Mouse (Mus musculus) heart, embryonic 13.5 days (tissue): ENCODE results near the gene Gm20683. TPM values are rescaled to one million over a fixed set of nuclear protein-coding genes. Genes with fewer than 3 reads are reported as not detected.

ENCODE experiments used
- ATAC-seq: fragments of 200-750 bp; cut with Nextera tagmentation; 2 replicates; pipeline ENCODE4 v1.8.0; 2017; ENCODE audit warnings: moderate TSS enrichment; ENCODE audit not compliant: insufficient number of reproducible peaks, low FRiP score, low TSS enrichment; ENCODE audit errors: extremely low read depth
- H3K27ac ChIP-seq: fragments of 300-500 bp; sonication (generic); replicated peaks from 2 replicates; pipeline ENCODE4 v1.5.1; 2015; ENCODE audit warnings: moderate library complexity, mild to moderate bottlenecking, inconsistent platforms
- H3K27me3 ChIP-seq: fragments of 300-500 bp; sonication (generic); replicated peaks from 2 replicates; pipeline ENCODE4 v1.6.1; 2015; ENCODE audit warnings: mild to moderate bottlenecking, inconsistent platforms
- H3K36me3 ChIP-seq: fragments of 300-500 bp; sonication (generic); 2 replicates; pipeline ENCODE4 v1.6.1; 2015; ENCODE audit warnings: mild to moderate bottlenecking, inconsistent platforms
- H3K4me1 ChIP-seq: fragments of 300-500 bp; sonication (generic); 2 replicates; pipeline ENCODE4 v1.6.1; 2015; ENCODE audit warnings: inconsistent platforms
- H3K4me2 ChIP-seq: fragments of 300-500 bp; sonication (generic); 2 replicates; pipeline ENCODE4 v1.6.1; 2015; ENCODE audit warnings: inconsistent platforms, mild to moderate bottlenecking, moderate library complexity
- H3K4me3 ChIP-seq: fragments of 300-500 bp; sonication (generic); 2 replicates; pipeline ENCODE4 v1.5.1; 2015; ENCODE audit warnings: moderate library complexity, mild to moderate bottlenecking, inconsistent platforms
- H3K9ac ChIP-seq: fragments of 300-500 bp; sonication (generic); 2 replicates; pipeline ENCODE4 v1.6.1; 2015; ENCODE audit warnings: inconsistent platforms, mild to moderate bottlenecking, moderate library complexity
- H3K9me3 ChIP-seq: fragments of 300-500 bp; sonication (generic); 2 replicates; pipeline ENCODE4 v1.6.1; 2016; ENCODE audit warnings: inconsistent platforms
- whole genome bisulfite sequencing: fragments of 180-500 bp; shearing (Covaris S2); methylation state at CpG from one replicate; pipeline ENCODE4 v1.1.7; 2015; ENCODE audit warnings: mixed read lengths; 5-methylcytosine and 5-hydroxymethylcytosine counted together
- polyA plus RNA-seq: library from polyadenylated mRNA; unstranded; fragments of >200 nt; fragmentation: Nextera tagmentation; extraction: Ambion mirVana; gene quantifications from 2 replicates; pipeline ENCODE4 v1.2.1, GENCODE M21; 2015

Gm20683 gene
- polyA plus RNA-seq: 2.3 and 2.4 TPM in 2 replicates

DNA sequence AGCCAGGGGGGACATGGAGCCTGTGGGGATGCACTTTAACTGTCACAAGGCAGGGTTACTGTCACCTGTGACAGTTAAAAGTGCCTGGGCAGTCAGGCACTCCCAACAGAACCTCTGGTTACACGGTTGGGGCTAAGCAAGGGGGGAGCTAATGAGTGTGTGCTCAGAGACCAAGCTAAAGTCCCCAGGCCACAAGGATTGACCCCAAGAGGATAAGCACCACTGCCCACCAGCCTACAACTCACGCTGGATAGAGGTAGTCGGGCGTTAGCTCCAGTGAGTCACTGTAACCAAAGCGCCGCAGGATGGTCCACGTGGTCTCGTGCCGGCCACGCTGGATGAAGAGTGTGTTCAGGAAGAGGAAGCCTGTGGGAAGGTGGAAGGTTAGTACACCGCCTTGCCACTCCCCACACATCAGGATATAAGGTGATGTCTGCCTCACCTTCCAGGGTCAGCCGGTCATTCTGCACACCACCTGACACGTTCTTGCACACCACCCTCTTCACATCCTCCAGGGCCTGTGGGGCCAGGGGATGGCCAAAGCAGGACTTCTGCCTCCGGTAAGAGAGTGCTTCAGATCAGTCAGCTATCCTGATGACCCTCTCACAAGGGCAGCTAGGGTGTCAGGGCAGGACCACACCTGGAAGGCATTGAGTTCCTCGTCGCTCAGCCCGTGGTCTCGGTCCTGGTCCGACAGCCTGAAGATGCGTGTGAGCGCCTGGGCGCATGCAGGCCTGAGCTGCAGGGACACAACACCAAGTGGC, at the start of gene Gm20683:
Gene Gm20683 (minus strand): TSS at position 647 of the 764 bp plus-strand sequence.
- H3K27me3 ChIP-seq: no peaks in the 10 kb centered on the region
- H3K9me3 ChIP-seq: no peaks in the 10 kb centered on the region
- peaks cover 41% of the 10 kb centered on the region for H3K4me1 ChIP-seq
- H3K9ac ChIP-seq: no peak within 1 kb of the TSS
- no peak for ATAC-seq
- H3K27ac ChIP-seq: no peak within 1 kb of the TSS
- peaks cover 63% of the 10 kb centered on the region for H3K36me3 ChIP-seq
- H3K4me3 ChIP-seq: no peak within 1 kb of the TSS
- WGBS: 89% methylated on average over 22 of the region's 22 CpGs
- no peak within 1 kb of the TSS for H3K4me2 ChIP-seq

DNA sequence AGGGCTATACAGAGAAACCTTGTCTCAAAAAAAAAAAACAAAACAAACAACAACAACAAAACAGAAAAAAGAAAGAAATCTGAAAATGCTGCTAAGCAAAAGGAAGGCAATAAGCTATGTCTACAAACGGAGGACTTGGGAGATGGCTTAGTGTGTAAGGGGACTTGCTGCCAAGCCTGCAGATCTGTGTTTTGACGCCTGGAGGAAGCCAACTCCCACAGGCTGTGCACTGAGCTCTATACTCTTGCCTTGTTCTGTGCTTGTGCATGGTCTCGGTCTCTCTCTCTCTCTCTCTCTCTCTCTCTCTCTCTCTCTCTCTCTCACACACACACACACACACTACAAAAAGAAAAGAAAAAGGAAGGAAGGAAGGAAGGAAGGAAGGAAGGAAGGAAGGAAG, 47.3 kb upstream of the Gm20683 start:
- Histone ChIP-seq H3K4me1 (no peaks in the 10 kb centered on the region), H3K27me3 (no peaks in the 10 kb centered on the region), H3K36me3 (peaks cover 50% of the 10 kb centered on the region), H3K4me2 (no peak overlapping the region), H3K4me3 (no peak overlapping the region), H3K9me3 (no peaks in the 10 kb centered on the region), H3K9ac (no peak overlapping the region), H3K27ac (no peak overlapping the region)
- 84% methylated on average over 3 of the region's 3 CpGs for WGBS
- no peak for ATAC-seq

DNA sequence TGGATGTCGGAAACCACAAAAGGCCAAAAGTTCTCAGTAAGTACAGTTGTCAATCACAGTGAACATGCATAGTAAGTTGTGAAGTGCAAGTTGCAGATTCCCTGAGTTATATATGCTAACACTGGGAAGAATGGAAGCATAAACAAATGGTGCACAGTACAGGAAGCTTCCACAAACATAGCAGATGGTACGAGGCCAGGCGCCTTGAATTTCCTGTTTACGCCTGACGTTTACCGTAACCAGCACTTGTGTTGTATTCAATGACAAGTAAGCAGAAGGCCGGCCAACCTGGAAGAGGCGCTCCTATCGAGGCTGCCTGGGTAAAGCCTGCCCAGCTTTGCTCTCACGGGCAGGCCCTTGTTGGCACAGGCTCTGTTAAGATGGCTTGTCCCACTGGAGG, 45.9 kb upstream of the Gm20683 start:
- Histone ChIP-seq H3K9ac (no peak overlapping the region), H3K4me1 (no peaks in the 10 kb centered on the region), H3K36me3 (peaks cover 64% of the 10 kb centered on the region), H3K4me3 (no peak overlapping the region), H3K27ac (no peak overlapping the region), H3K9me3 (no peaks in the 10 kb centered on the region), H3K27me3 (no peaks in the 10 kb centered on the region), H3K4me2 (no peak overlapping the region)
- WGBS: 78% methylated on average over 10 of the region's 10 CpGs
- ATAC-seq: no peak

DNA sequence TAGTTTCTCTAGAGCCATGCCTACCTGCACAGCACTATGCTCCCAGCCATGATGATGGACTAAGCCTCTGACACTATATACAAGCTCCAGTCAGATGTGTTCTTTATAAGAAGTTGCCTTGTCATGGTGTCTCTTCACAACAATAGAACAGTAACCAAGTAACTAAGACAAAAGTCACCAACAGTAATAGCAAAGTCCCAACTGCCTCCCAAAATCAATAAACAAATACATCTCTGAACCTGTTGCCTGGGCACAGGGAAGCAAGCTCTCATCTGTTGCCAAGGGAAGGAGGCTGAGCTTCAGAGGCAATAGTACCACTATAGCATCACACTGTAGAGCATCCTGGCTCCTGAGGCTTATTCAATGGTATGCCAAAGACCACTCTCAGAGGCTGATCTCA, 45.2 kb upstream of the Gm20683 start:
- H3K9ac ChIP-seq: no peak overlapping the region
- H3K4me2 ChIP-seq: no peak overlapping the region
- H3K4me1 ChIP-seq: peaks cover under 1% of the 10 kb centered on the region; the same call in 1 of the 2 replicates
- no peak overlapping the region for H3K27ac ChIP-seq
- no peak overlapping the region for H3K4me3 ChIP-seq
- peaks cover 69% of the 10 kb centered on the region for H3K36me3 ChIP-seq
- H3K27me3 ChIP-seq: no peaks in the 10 kb centered on the region
- ATAC-seq: no peak
- no peaks in the 10 kb centered on the region for H3K9me3 ChIP-seq

DNA sequence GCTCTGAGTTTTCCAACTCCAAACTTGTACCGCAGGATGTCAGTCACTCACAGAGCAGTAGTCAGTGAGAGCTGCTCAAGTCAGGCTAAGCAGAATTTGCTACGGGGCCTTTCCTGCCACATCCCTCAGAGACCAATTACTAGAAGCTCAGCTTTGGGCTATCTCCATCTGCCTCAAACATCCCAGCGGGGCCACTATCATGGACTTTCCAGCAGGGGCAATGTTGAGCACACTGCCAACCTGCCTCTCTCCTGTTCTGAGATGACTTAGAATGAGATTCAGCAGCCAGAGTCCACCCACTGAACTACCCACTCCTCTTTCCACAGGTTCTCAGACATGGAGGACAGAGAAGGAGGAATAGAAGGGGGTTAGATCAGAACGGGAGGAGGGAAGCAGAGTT, 44.1 kb upstream of the Gm20683 start:
- Histone ChIP-seq H3K36me3 (peaks cover 72% of the 10 kb centered on the region), H3K9me3 (no peaks in the 10 kb centered on the region), H3K4me3 (no peak overlapping the region), H3K4me1 (peaks cover 11% of the 10 kb centered on the region), H3K4me2 (no peak overlapping the region), H3K27ac (no peak overlapping the region), H3K9ac (no peak overlapping the region), H3K27me3 (no peaks in the 10 kb centered on the region)
- 71% methylated on average over 4 of the region's 4 CpGs for WGBS
- ATAC-seq: no peak

- H3K9me3 ChIP-seq: no peaks in the 10 kb centered on the region
- no peak overlapping the region for H3K4me3 ChIP-seq
- H3K27me3 ChIP-seq: no peaks in the 10 kb centered on the region
- peaks cover 64% of the 10 kb centered on the region for H3K36me3 ChIP-seq
- peaks cover 13% of the 10 kb centered on the region for H3K4me1 ChIP-seq
- no peak overlapping the region for H3K9ac ChIP-seq
- no peak overlapping the region for H3K4me2 ChIP-seq
- no peak overlapping the region for H3K27ac ChIP-seq
- 88% methylated on average over 3 of the region's 3 CpGs for WGBS
- no peak for ATAC-seq
Observed at GRCm38 (mm10) chr17:25883824-25884223, 42.3 kb upstream of the Gm20683 start.

GRCm38 (mm10) chr17:25883268-25883667, 41.7 kb upstream of the Gm20683 start:
- Histone ChIP-seq H3K27me3 (no peaks in the 10 kb centered on the region), H3K4me1 (peaks cover 13% of the 10 kb centered on the region), H3K4me2 (no peak overlapping the region), H3K9me3 (no peaks in the 10 kb centered on the region), H3K27ac (no peak overlapping the region), H3K36me3 (peaks cover 64% of the 10 kb centered on the region), H3K9ac (no peak overlapping the region), H3K4me3 (no peak overlapping the region)
- WGBS: 84% methylated on average over 8 of the region's 8 CpGs
- no peak for ATAC-seq

- peaks cover 62% of the 10 kb centered on the region for H3K36me3 ChIP-seq
- no peak for ATAC-seq
- no peak overlapping the region; the same call in 1 of the 2 replicates for H3K27ac ChIP-seq
- H3K4me2 ChIP-seq: no peak overlapping the region
- no peak overlapping the region for H3K4me3 ChIP-seq
- 33% methylated on average over 5 of the region's 5 CpGs for WGBS
- H3K9ac ChIP-seq: no peak overlapping the region
- no peaks in the 10 kb centered on the region for H3K9me3 ChIP-seq
- no peaks in the 10 kb centered on the region for H3K27me3 ChIP-seq
- H3K4me1 ChIP-seq: peaks cover 13% of the 10 kb centered on the region
Observed at GRCm38 (mm10) chr17:25882306-25882705, 40.7 kb upstream of the Gm20683 start.

- Histone ChIP-seq H3K27ac (peak overlapping the region; percentile 22; the same call in 1 of the 2 replicates), H3K4me2 (no peak overlapping the region), H3K4me3 (no peak overlapping the region), H3K9me3 (no peaks in the 10 kb centered on the region), H3K27me3 (no peaks in the 10 kb centered on the region), H3K9ac (no peak overlapping the region), H3K4me1 (peaks cover 19% of the 10 kb centered on the region), H3K36me3 (peaks cover 60% of the 10 kb centered on the region)
- WGBS: 46% methylated on average over 4 of the region's 4 CpGs
- ATAC-seq: no peak
Observed at GRCm38 (mm10) chr17:25881691-25882090, 40.1 kb upstream of the Gm20683 start.

DNA sequence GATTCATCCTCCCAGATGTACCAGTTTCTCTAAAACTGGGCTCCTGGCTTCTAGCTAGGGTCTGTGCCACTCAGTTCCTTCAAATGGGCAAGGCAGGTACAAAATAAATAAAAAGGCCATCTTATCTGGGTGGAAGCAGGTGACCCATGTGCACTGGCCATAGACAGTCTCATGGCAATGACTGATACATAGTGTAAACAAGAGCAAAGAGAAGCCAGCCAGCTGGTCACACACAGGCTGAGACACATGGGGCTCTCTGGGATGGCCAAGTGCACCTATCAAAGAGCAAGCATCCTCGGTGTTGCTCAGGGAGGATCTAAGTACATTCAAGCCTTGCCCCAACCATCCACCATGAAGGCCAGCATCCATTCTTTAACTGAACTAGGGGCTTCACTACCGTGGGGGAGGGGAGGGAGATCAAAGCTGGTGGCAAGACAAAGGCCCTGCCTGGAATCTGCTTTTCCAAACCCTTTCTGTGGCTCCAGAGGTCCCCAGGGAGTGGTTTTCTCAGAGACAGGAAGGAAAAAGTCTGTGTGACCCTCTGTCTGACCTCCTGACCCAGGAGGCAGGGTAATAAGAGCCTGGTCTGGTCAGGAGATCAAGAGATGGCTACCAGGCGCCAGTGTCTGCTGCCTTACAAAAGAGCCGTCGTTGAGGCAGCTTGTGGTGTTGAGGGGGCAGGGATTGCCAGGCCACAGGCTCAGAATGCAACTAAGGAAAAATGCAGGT, 39.5 kb upstream of the Gm20683 start:
- no peak overlapping the region for H3K4me3 ChIP-seq
- H3K9me3 ChIP-seq: no peaks in the 10 kb centered on the region
- H3K36me3 ChIP-seq: peaks cover 60% of the 10 kb centered on the region
- H3K27ac ChIP-seq: no peak overlapping the region
- 26% methylated on average over 5 of the region's 5 CpGs for WGBS
- no peak overlapping the region for H3K4me2 ChIP-seq
- no peak overlapping the region for H3K9ac ChIP-seq
- no peaks in the 10 kb centered on the region for H3K27me3 ChIP-seq
- no peak for ATAC-seq
- peaks cover 25% of the 10 kb centered on the region for H3K4me1 ChIP-seq

DNA sequence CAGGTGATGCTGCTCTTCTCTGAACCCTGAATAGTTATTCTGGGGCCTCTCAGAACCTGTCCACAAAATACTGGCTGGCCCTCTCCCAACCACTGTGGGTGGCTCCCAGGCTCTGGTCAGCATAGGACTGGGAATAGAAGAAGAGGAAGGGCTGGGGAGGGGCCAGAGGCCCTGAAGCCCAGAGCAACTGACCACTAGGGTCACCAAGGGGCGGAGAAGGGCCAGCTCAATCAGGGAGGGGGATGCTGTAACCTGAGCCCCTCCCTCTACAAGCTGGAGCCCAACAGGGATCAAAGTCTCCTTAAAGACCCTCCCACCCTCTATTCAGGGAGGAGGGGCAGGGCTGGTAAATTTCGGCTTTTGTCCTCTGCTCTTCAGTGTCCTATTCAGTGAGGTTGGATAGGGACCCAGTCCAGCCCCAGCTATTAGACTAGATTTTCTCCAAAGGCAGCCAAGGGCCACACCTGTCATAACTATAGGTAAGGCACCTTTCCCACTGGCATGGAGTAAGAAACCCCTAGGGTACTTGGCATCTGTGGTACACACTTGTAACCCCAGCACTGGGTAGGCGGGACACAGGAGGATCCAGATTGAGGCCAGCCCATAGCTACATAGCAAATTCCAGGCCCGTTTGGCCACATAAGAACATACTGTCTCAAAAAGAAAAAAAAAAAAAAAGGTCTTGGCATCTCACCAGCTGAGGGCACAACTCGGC, 38.8 kb upstream of the Gm20683 start, which contains the start of gene Wfikkn1:
Gene Wfikkn1 (minus strand): TSS at position 663 of the 715 bp plus-strand sequence.
- Histone ChIP-seq H3K9ac (no peak within 1 kb of the TSS), H3K36me3 (peaks cover 60% of the 10 kb centered on the region)
- WGBS: 53% methylated on average over 5 of the region's 5 CpGs

More for the DNA sequence above, 38.8 kb upstream of the Gm20683 start, which contains the start of gene Wfikkn1:
- Histone ChIP-seq H3K9me3 (no peaks in the 10 kb centered on the region), H3K27ac (0 out of 2 replicates have a peak within 1 kb of the TSS, but pooled peaks have one; percentile 22), H3K4me2 (no peak within 1 kb of the TSS), H3K27me3 (no peaks in the 10 kb centered on the region), H3K4me3 (no peak within 1 kb of the TSS), H3K4me1 (peaks cover 29% of the 10 kb centered on the region)
- no peak for ATAC-seq
